Mouse (Mus musculus) T-cell, adult 2 months (primary cell): ENCODE measurements around the gene Styk1.
"Not testable (repeated sequence)": the region's sequence is repeated elsewhere in the genome, so short reads cannot be mapped to it uniquely, and the experiment has no call there.

Experiments used
- DNase-seq: peaks from one replicate; pipeline ENCODE4 v3.0.0; 2022; ENCODE audit warnings: low spot score

Gene Styk1

GRCm38 (mm10) chr6:131292991-131293788 lies 60.2 kb downstream of the Styk1 start, which contains the start of gene Magohb:
Gene Magohb (minus strand): TSS chr6:131293244.
- DNase-seq: peak; percentile 77

DNA sequence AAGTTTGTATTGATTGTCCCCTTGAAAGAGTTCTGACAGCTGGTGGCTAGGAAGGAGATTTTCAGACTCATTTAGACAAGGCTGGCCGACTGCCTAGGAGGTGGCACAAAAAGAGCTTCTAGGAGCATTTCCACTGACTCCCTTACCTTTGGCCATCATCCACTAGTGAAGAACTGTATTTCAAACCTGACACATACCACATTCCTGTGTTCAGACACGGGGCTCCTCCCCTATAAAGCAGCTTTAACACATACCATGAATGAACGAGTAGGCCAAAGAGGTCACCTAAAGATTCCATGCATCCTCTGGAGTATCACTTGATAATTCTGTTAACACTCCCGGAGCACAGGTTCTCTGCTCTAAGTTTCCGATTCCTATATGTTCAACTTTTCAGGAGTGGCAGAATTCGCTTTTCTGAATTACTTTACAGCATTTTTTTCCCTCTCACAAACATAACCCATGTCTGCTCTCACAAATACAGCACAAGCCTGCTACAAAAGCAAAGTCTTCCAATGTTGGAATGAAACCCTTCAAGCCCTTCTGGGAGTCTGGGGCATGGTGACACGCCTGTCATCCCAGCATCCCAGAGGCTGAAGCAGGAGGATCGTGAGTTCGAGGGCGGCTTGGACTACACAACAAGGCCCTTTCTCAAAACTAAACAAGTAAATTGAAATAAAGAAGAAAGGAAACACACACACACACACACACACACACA lies 61.0 kb downstream of the Styk1 start:
- no peak for DNase-seq

- peak; percentile 8 for DNase-seq
Observed at GRCm38 (mm10) chr6:131290430-131290829, 63.0 kb downstream of the Styk1 start.

DNA sequence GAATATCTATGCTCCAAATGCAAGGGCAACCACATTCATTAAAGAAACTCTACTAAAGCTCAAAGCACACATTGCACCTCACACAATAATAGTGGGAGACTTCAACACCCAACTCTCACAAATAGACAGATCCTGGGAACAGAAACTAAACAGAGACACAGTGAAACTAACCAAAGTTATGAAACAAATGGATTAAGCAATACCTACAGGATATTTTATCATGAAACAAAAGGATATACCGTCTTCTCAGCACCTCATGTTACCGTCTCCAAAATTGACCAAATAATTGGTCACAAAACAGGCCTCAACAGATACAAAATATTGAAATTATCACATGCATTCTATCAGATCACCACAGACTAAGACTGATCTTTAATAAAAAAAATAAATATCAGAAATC lies 75.2 kb downstream of the Styk1 start:
- DNase-seq: not testable (repeated sequence)

DNA sequence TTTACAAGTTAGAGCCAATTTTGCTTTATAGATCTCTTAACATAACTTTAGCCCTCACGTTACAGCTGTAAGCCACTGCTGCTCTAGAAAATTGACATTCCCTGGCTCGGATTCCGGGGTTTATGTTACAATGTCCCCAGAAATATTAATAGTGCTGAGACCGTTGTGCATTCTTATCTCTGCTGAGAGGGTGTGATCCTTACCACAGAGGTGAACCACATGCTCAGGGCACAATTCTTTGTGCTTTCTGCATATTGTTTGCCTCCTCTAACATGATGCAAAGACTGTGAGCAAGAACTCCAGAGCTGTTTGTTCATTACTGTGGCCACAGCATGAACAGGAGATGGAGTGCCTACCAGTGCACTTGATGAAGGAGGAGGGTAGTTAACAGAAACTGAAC lies 76.7 kb downstream of the Styk1 start:
- no peak for DNase-seq

DNA sequence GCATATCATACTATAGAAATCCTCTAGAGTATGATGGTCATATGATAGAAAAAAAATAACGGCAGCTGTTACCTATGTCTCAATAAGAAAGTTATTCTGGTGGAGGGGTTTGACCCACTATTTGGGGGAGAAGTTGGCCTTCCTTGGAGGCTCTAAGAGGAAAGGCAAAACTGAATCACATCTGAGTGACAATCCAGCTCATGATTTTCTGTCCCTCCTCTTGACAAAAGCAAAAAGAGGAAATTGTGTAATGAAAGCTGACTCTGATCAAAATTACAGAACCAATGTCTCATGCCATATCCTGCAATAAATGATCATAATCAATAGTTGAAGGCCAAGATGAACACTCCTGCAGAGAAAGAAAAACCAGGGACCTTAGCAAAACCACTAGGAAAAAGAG lies 81.1 kb downstream of the Styk1 start:
- no peak for DNase-seq

GRCm38 (mm10) chr6:131270312-131270711 lies 83.1 kb downstream of the Styk1 start:
- no peak for DNase-seq

DNA sequence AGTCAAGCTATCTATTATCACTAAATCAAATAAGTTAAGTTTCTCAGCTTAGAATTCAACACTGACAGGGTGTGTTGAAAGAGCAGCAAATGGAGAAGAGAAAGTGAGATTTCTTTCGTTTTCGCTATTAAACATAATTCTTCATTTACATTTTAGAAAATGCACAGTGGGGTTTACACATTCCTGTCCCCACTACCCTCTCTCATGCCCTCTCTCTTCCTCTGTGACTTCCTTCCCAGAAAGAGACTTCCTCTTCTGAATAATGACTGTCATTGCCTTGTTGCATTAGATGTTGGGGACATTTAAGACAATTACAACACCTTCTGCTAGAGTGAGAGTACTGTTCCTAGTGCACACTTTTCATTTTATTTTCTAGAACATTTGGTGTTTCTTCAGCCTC lies 83.8 kb downstream of the Styk1 start:
- DNase-seq: no peak

GRCm38 (mm10) chr6:131264175-131264574 lies 89.2 kb downstream of the Styk1 start:
- no peak for DNase-seq

DNA sequence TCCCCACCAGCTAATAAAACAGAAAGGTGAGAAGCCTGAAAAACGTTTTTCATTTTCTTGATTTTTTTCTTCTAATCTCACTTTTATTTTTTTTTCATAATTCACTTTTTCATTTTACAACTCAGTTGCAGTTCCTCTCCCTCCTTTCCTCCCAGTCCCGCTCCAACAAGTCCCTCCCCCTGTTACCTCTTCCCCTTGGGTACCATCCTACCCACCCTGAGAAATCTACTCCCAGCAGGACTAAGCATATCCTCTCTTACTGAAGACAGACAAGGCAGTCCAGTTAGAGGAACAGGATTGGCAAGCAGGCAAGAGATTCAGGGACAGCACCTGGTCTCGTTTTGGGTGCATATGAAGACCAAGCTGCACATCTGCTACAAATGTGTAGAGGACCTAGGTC lies 90.6 kb downstream of the Styk1 start:
- no peak for DNase-seq

DNA sequence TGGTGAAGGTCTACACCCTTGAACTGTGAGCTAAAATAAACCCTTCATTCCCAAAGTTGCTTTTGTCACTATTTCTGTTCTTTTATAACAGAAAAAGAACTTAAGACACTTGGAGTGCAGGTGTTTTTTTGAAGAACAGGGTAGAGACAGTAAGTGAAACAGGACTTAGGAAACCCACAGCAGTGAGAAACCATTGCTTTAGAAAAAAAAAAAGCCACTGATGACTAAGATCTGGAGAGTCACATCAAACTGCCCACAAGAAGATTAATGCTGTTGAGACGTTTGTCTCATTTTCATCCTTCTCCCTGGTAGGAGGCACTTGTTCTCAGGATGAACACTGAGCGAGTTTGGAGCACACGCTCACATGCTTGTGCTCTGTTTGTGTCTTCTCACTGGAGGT lies 91.4 kb downstream of the Styk1 start:
- DNase-seq: no peak
